Mouse (Mus musculus) bone marrow macrophage, adult 2 months (primary cell): ENCODE measurements around the gene Galnt6. TPM values are rescaled to one million over a fixed set of nuclear protein-coding genes. Genes with fewer than 3 reads are reported as not detected.
A peak's percentile ranks its signal among the peaks of the same experiment; 100 is the strongest.

Experiments
- H3K27ac ChIP-seq: 2 replicates; pipeline ENCODE4 v1.5.1; 2012; ENCODE audit warnings: low read depth, low read length; ENCODE audit not compliant: insufficient read depth
- H3K4me1 ChIP-seq: 2 replicates; pipeline ENCODE4 v1.6.1; 2012; ENCODE audit warnings: low read length; ENCODE audit not compliant: control insufficient read depth, insufficient read depth
- H3K4me3 ChIP-seq: 2 replicates; pipeline ENCODE4 v1.5.1; 2012; ENCODE audit warnings: mild to moderate bottlenecking, low read length, moderate library complexity; ENCODE audit not compliant: insufficient read depth
- CTCF ChIP-seq: IDR thresholded peaks from 2 replicates; pipeline ENCODE4 v1.5.1; 2012; ENCODE audit warnings: low read depth, mild to moderate bottlenecking, low read length, moderate library complexity
- POLR2A ChIP-seq: IDR thresholded peaks from 2 replicates; pipeline ENCODE4 v1.6.1; 2012; ENCODE audit warnings: mild to moderate bottlenecking, low read depth, low read length, borderline replicate concordance
- polyA plus RNA-seq: library from polyadenylated mRNA; stranded (reverse); fragments of >200 nt; gene quantifications from 2 replicates; pipeline ENCODE4 v1.2.4, GENCODE M21; 2012; ENCODE audit not compliant: missing spikeins, insufficient read depth, insufficient read length

Galnt6 gene
- polyA plus RNA-seq, 1 experiment: 14.9 TPM

GRCm38 (mm10) chr15:100666219-100666696 lies 62.9 kb downstream of the Galnt6 start:
- no peak for TF ChIP-seq CTCF
- TF ChIP-seq POLR2A: no peak
- Histone ChIP-seq H3K27ac (peak overlapping the region; percentile 77), H3K4me3 (peak overlapping the region; percentile 44), H3K4me1 (peaks cover 58% of the 10 kb centered on the region)

- TF ChIP-seq POLR2A (no peak), CTCF (no peak)
- Histone ChIP-seq H3K4me1 (peaks cover 62% of the 10 kb centered on the region), H3K4me3 (peak overlapping the region; percentile 44), H3K27ac (peak overlapping the region; percentile 77)
Measured at GRCm38 (mm10) chr15:100665411-100666218, 63.6 kb downstream of the Galnt6 start.

GRCm38 (mm10) chr15:100664813-100665274 lies 64.3 kb downstream of the Galnt6 start:
- no peak for TF ChIP-seq POLR2A
- TF ChIP-seq CTCF: no peak
- H3K4me3 ChIP-seq: no peak overlapping the region
- H3K27ac ChIP-seq: peak overlapping the region; percentile 77
- peaks cover 69% of the 10 kb centered on the region for H3K4me1 ChIP-seq

GRCm38 (mm10) chr15:100660805-100661204 lies 68.4 kb downstream of the Galnt6 start:
- TF ChIP-seq CTCF: no peak
- no peak for TF ChIP-seq POLR2A
- no peak overlapping the region for H3K4me3 ChIP-seq

GRCm38 (mm10) chr15:100660306-100660705 lies 68.9 kb downstream of the Galnt6 start:
- no peak overlapping the region for H3K4me3 ChIP-seq
- no peak overlapping the region for H3K27ac ChIP-seq
- peaks cover 39% of the 10 kb centered on the region for H3K4me1 ChIP-seq
- TF ChIP-seq CTCF: no peak
- no peak for TF ChIP-seq POLR2A

More at GRCm38 (mm10) chr15:100660805-100661204, 68.4 kb downstream of the Galnt6 start:
- Histone ChIP-seq H3K4me1 (peaks cover 44% of the 10 kb centered on the region), H3K27ac (no peak overlapping the region)

- H3K4me1 ChIP-seq: peaks cover 5% of the 10 kb centered on the region
- no peak overlapping the region for H3K4me3 ChIP-seq
- no peak overlapping the region for H3K27ac ChIP-seq
- no peak for TF ChIP-seq POLR2A
- no peak for TF ChIP-seq CTCF
Measured at GRCm38 (mm10) chr15:100655201-100655600, 74.0 kb downstream of the Galnt6 start.

GRCm38 (mm10) chr15:100654271-100654670 lies 74.9 kb downstream of the Galnt6 start:
- no peak overlapping the region for H3K27ac ChIP-seq
- no peaks in the 10 kb centered on the region for H3K4me1 ChIP-seq
- no peak overlapping the region for H3K4me3 ChIP-seq
- TF ChIP-seq POLR2A: no peak
- TF ChIP-seq CTCF: no peak

- TF ChIP-seq CTCF (no peak), POLR2A (no peak)
- Histone ChIP-seq H3K4me3 (no peak overlapping the region), H3K4me1 (no peaks in the 10 kb centered on the region), H3K27ac (no peak overlapping the region)
Measured at GRCm38 (mm10) chr15:100651610-100652009, 77.6 kb downstream of the Galnt6 start.

GRCm38 (mm10) chr15:100650111-100650510 lies 79.1 kb downstream of the Galnt6 start:
- Histone ChIP-seq H3K4me1 (no peaks in the 10 kb centered on the region), H3K27ac (no peak overlapping the region), H3K4me3 (no peak overlapping the region)
- TF ChIP-seq POLR2A: no peak
- no peak for TF ChIP-seq CTCF

- no peak overlapping the region for H3K27ac ChIP-seq
- TF ChIP-seq CTCF (no peak), POLR2A (no peak)
- H3K4me1 ChIP-seq: no peaks in the 10 kb centered on the region
- H3K4me3 ChIP-seq: no peak overlapping the region
Measured at GRCm38 (mm10) chr15:100646161-100646560, 83.0 kb downstream of the Galnt6 start.
